Mouse (Mus musculus) skeletal muscle tissue, adult 2 months (tissue): ENCODE measurements around the gene Smg9.

Experiments
- DNase-seq: peaks from one replicate; pipeline ENCODE4 v3.0.0-alpha.2; 2012; ENCODE audit warnings: low read depth, low spot score

Smg9 gene

DNA sequence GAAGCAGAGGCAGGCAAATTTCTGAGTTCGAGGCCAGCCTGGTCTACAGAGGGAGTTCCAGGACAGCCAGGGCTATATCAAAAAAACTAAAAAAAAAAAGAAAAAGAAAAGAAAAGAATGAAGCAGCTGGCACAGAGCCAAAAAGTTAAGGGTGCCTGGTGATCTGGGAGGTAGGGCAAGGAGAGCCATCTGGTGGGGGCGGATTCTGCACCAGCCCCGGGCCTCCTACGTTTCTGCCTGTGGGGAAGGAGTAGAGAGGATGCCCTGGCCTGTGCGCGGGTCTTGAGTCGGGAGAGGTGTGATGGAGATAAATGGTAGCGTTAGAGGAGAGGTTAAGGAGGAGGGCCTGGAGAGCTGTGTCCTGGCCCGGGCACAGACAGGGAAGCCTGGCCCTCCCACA, 8.8 kb downstream of the Smg9 start:
- DNase-seq: no peak

DNA sequence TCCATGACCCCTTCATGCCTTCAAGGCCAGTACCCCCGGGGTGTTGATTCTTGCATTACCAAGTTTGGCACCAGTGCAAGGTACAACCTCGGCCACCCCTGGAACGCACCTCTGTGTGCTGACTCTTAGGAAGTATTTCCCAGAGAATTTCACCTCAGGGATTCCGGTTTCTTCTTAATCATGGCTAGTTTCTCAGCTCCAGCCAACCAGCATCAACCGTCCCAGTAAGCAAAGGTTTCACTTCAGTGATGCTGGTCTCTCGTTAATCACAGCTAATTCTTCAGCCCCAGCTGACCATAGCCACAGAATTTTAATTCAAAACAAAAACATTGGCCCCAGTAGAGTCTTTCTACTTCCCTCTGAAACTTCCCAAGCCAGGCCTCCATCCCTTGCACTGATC, 10.7 kb downstream of the Smg9 start:
- no peak for DNase-seq

DNA sequence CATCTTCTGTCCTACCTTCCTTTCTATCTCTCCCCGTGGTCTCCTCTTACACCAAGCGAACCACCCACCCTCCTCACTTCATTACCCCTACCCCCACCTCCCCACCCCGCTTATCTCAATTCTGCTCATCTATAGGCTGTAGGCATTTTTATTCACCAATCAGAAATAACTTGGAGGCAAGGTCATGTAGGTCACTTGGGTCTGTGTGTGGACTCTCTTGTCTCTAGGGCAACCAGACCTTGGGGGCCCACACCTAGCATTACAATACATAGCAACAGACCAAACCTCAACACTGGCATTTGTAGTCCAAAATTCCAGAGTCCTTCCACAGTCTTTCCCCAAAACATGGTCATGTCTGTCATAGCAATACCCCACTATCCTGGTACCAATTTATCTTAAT, 11.4 kb downstream of the Smg9 start:
- DNase-seq: no peak

DNA sequence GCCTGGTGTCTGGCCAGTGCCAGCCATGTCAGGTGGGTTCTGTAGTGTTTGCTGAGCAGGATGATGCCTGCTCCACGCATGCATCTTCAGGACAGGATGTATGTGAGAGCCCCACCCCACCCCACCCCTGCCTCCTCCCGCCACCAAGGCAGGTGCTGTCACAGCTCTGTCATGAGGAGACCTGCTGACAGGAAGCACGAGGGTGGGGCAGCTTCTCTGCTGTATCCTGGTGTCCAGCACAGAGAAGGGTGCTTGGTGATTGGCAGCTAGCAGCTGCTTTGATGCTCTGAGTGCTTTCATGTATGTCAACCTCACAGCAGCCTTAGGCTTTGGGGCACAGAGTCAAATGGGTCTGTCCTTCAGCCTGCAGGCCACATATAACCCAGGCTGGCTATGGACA, 14.2 kb downstream of the Smg9 start:
- DNase-seq: no peak

DNA sequence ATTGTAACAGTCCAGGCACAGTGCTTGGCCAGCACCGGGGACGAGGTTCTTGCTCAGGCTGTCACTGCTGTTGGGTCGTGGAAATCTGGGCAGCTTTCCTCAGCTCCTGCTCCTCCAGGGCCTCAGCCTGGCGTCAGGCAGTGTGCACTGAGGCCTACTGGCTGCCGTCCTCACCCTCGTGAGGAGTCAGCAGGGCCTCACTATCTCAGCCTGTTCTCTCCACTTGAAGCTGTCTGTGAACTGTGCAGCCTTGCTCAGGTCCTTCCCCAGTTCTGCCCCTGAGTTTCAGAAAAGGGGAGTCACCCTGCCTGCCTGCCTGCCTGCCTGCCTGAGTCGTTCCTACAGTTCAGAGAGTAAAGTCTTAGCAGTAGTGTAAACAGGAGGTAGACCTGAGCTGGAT, 15.8 kb downstream of the Smg9 start:
- no peak for DNase-seq

DNA sequence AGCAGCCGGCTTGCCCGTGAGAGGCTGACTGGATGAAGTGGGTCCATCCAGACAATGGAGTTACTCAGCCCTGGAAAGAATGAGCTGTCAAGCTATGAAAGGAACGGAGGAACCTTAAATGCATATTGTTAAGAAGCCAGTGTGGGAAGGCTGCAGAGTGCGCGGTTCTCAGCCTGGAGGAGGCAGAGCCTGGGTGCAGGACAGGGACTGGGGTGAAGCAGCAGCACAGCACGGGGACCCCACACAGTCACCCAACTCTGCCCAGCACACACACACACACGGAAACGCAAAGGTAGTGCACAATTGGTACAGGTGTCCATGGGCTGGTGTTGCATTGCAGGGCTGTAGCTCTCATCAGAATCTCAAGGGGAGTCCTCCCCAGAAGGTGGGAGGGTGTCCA, 20.2 kb downstream of the Smg9 start:
- DNase-seq: no peak

DNA sequence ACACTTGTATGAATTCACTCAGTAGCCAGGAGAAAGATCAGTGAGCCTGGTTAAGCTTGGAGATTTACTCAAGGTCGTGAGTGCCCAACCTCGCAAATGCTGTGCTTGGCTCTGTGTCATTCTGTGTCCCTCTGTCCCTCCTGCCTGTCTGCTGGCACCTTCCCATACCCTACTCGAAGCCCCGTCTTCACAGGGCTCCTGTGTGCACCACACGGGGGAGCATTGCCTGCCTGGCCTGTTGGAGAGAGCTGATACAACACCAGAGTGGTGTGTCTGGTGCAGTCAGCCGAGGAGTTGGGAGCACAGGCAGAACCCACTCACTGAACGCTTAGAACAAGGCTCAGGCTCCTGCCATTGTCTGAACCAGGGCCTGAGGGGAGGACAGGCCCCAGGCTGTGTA, 22.2 kb downstream of the Smg9 start:
- no peak for DNase-seq

DNA sequence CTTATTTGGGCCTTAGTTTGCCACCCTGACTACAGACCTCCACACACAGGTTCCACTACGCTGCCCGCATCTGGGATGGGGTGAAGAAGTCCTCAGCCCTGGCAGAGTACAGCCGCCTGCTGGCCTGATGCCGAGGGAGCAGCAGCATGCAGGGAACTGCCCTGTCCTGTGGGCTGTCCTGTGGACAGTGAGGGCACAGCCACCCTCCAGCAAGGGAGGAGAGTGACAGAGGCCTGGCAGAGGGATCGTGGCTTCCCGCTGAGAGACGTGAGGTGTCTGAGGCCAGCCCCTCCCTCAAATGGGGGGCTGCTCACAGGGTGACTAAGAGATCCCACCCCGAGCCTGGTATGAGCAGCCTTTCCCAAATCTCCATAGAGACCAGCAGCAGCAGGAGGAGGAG, 22.8 kb downstream of the Smg9 start:
- DNase-seq: no peak

DNA sequence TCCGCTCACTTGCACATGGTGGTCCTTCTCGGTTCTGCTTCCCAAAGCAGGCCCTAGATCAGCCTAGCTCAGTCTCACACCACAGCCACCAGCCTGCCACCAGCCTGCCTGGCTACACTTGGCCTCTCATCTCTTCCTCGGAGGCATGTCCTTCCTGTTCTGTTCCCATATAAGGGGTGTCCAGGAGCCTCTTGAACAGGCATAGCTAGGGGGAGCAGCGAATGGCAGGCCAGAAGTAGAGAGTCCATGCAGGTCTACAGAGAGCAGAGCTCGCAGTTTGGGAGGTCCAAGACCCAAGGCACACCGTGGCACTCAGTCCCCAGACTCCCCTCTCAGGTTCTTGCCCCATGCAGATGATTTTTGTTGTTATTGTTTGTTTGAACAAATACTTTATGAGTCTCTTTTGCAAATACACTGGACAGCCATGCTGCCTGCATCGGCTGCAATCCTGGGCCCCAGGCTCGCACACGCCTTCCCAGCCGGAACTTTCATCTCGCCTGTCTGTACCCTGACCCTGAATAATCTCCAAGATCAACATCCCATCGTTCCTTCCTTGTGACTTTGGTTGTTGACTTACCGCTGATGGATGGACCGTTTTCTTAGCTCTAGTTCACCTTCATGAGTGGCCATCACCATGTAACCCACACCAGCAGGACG, 23.8 kb downstream of the Smg9 start:
- DNase-seq: no peak

DNA sequence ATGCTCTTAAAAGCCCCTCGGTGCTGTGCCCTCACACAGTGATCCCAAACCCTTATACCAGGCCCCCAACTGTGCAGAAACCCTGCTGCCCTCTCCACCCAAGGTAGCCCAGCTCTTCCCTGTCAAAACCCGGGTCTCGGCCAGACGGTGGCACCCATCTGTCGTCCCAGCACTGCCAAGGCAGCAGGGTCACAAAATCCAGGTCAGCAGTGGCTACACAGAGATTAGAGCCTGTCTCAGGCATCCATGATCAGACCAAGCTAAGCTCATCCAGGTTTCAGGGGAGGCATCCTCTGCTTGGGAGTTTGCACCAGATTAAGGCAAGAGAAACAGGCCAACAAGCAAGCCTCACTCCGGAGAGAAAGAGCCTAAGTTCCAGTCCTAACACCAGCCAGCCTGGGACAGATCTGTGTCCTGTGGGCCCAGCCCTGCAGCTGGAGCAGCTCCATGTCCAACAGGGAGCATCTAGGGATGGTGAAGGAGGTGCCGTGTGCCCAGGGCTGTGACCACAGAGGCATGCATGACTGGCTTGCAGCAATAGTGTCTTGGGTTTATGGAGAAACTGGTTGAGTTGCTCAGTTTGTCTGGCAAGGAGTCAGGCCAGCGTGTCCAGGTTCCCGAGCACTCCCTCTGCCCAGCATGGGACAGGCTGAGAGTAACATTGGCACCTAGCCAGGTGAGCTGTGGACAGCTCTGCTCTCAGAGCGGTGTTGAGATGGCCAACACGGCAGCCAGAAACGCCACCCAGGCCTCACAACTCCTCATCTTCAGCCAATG, 24.7 kb downstream of the Smg9 start:
- peak; percentile 62 for DNase-seq

DNA sequence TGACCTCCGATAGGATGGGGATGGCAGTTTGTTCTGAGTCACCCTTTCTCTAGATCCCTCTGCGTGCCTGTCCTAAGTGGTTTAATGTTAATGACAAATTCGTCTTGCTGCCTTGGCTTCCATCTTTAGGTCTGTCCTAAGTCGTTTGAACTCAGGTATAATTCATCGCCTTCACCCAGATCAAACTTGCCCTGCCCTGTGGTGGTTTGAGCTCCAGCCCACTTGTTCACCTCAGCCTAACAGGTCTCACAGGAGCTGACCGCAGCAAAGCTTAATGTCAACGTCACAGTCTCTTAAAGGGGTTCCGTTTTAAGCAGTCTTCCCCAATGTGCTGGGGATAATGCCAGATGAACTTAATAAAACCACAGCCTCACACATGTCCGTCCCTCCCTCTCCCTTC, 26.5 kb downstream of the Smg9 start:
- no peak for DNase-seq

DNA sequence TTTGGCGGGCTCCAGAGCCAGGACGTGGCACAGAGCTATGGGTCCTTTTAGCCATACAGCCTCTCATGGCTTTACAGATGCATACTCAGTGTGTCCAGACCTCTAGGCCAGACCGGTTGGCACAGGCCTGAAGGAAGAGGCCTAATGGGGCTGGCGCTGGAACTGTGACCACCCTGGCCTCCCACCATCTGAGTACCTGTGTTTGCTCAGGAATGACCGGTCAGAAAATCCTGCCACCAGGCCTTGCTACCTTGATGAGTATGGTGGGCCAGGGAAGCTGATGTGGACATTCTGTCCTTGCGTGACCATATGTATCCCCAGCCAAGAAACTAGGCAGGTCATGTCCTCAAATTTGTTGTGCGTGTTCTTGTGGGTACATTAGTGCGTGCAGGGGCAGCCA, 27.7 kb downstream of the Smg9 start:
- DNase-seq: no peak

DNA sequence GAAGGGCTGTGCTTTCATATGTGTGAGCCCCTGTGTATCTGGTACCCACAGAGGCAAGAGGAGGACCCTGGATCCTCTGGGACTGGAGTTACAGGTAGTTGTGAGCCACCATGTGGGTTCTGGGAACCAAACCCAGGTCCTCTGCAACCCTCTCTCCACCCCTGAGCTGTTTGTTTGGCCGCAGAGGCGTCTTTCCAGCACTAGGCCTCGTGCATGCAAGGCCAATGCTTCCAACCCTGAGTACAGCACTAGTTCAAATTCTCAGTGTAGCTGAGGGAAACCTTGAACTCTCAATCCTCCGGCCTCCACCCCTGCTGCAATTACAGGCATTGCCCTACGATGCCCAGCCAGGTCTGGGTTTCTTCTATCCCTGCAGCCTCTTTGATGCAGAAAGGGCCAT, 29.3 kb downstream of the Smg9 start:
- no peak for DNase-seq

DNA sequence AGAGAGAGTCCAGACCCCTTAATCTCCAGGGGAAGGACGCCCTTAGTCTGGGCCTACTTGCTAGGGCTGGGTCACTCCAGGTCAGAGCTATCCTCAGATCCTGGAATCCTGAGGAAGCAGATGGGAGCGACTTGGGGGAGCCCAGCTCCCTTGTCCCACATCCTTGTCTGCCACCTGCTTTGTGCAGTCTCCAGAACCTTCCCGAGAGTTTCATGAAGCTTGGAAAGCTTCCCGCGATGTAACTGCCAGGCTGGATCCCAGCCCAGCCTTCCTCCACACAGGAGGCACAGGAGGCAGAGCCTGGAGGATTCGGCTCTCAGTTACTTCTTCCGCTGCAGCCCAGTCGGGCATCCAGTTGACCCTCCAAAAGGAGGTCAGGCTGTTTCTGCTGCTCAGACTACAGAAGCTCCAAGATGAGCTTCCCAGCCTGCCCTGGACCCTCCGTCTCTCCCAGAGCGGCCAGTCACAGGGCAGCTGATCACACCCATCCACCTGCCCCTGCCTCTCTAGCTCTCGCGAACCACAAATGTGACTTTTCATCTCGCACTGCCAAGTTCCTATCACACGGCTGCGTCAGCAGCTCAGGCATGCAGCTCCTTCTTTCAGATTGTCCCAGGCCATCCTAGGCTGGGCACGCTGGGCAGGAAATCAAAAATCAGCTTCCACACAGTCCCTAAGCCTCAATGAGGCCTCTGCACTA, 30.1 kb downstream of the Smg9 start:
- peak; percentile 68 for DNase-seq

DNA sequence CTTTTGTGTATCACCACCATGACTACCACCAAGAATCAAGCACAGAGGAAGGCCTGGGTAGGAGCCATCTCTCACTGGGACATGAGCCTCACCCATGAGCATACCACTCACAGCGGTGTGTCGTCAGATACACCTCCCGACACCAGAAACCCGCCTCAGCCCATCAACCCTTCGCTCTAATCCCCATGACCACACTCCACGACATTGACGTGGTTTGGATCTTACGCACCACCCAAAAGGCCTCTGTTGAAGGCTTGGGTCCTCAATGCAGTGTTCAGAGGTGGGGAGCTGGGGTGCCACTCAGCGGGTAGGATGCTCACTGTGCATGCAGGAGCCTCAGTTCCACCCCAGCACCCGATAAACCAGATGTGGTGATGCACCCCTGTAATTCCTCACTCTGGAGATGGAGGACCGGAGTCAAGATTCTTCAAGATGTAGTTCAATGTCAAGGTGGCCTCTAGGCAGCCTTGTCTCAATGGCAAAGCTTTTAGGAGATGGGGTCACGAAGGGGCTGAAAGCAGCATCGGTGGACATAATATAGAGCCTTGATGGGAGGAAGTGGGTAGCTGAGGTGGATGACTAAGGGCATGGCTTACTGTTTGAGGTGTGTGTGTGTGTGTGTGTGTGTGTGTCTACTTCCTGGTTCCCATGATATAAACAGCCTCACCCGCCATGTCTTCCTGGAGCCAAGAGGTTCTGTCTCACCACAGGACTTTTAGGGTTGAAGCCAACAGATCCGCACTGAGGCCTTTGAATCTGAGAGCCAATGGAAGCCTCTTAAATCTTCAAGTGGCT, 31.3 kb downstream of the Smg9 start:
- no peak for DNase-seq

DNA sequence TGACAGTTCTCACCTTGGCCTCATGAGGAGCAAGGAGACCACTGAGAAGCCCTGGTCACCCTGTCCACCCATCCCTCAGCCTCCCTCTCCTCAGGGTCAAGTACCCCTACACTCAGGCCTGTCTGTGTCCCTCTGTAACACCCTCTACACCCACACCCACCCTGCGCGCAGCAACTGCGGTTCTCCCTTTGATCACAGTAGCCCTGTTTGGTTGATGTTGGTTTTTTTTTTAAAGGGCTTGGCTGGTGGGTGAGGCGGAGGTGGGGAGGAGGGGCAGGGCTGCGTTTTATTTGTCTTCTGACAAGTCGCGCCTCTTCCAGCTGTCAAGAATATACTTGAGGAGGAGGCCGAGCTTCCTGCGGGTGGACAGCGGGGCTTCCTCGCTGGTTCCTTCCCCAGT, 32.3 kb downstream of the Smg9 start:
- DNase-seq: no peak

DNA sequence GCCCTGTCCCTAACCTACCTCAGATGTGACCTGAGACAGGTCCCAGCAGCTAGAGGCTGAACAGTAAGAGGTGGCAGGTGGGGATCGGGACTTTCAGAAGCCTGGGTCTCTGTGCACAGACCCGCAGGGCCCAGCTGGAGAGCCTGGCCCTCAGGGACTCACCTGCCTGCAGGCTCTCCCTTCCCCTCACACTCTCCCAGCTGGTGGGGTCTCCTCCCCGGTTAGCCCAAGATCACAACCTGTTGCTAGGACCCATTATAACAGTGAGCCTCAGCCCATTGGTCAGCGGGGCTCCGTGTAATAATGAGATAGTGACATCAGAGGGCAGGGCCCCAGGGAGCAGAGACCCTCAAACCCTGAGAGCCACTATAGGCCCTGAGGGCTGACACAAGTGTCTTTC, 35.9 kb downstream of the Smg9 start:
- no peak for DNase-seq

DNA sequence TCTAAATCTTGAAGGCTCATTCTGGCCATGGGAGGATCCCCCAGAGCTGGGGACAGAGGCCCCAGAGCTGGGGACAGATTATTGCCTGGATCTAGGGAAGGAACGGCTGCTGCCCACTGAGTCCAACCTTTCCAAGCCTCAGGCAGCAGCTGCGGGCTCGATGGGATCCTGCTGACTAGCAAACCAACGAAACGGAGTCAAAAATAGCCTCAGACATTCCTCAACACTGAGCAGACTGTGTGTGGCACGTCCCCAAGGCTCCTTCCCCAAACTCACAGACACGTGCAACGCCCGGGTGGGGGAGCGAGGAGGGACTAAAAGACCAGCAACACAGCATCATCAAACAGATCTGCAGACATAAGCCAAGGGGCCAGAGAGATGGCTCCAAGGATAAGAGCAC, 38.6 kb downstream of the Smg9 start:
- no peak for DNase-seq

DNA sequence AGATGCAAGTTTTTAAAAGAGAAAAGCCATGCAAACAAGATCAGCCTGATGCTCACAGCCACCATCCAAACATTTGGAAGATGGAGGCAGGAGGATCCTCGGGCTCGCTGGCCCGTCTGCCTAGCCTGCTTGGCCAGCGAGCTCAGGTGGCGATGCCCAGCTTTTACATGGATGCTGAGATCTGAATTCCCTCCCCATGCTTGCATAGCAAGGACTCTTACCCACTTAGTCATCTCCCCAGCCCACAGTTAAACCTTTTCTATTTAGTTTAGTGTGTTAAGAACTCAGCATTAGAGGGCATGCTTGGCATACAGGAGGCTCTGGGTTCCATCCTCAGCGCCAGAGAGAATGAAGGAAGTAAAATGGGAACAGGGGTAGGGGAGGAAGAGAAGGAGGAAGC, 39.8 kb downstream of the Smg9 start:
- DNase-seq: no peak

DNA sequence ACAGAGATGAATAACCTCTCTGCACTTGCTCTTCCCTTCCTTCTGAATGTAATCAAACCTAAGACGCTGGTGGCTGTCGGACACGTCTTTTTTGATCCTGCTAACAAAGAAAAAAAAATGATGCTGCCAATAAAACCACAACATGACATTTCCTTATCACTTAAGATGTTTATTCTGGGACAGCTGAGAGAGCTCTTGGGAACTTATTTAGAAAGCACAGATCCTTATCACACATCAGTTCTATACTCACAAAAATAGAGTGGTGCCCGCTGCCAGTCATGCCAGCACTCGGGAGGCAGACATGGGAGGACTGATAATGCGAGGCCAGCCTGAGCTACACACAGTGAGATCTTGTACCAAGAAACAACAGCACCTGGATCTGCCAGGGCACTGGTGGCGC, 40.5 kb downstream of the Smg9 start:
- no peak for DNase-seq

DNA sequence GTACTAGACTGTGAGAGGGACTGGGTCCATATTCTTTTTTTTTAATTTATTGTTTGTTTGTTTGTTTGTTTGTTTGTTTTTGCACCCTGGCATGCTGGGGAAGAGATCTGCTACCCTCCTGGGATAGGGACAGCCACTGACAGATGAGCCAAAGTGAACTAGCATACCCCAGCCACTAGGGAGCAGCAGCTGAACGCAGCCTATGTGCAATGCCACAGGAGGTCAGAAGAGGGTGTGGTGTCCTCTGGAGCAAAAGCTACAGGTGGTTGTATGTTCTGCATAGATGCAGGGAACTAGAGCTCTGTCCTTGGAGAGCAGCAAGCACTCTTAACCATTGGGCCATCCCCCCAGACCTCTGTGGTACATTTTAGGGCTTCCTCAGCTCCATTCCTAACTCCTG, 42.4 kb downstream of the Smg9 start:
- peak; percentile 53 for DNase-seq

DNA sequence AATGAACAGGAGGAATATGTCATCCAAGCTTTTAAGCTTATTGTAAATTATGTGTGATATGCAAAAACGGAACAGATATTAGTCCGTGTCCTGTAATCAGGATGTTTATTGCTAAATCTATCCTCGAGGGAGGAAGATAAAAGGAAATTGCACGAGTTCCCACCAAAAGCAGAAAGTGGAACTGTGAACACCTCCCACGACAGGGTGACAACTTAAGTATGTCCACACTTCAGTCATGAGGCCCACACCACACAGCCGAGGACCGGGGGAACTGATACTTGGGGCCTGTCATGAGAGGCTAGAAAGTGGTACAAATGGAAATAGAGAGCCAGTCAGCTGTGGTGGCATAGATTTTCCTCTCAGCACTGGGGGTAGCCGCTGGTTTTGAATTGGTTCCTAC, 42.9 kb downstream of the Smg9 start:
- no peak for DNase-seq
